Mouse (Mus musculus) E14TG2a.4 (cell line): ENCODE measurements around the gene Gdpd3.

ENCODE experiments used
- H3K27me3 ChIP-seq: 2 replicates; pipeline ENCODE4 v1.6.1; 2014; ENCODE audit warnings: low read length, control low read depth; ENCODE audit not compliant: insufficient read depth
- H3K36me3 ChIP-seq: 2 replicates; pipeline ENCODE4 v1.6.1; 2014; ENCODE audit warnings: low read length, control low read depth; ENCODE audit not compliant: insufficient read depth
- H3K4me1 ChIP-seq: replicated peaks from 2 replicates; pipeline ENCODE4 v1.6.1; 2014; ENCODE audit warnings: low read depth, low read length, control low read depth
- H3K4me3 ChIP-seq: replicated peaks from 2 replicates; pipeline ENCODE4 v1.5.1; 2014; ENCODE audit warnings: mild to moderate bottlenecking, low read length
- H3K9me3 ChIP-seq: 2 replicates; pipeline ENCODE4 v1.6.1; 2014; ENCODE audit warnings: low read length, control low read depth
- CTCF ChIP-seq: conservative IDR thresholded peaks from 2 replicates; pipeline ENCODE4 v1.5.1; 2014; ENCODE audit warnings: low read length
- NANOG ChIP-seq: IDR thresholded peaks from 2 replicates; pipeline ENCODE4 v1.6.1; 2014; ENCODE audit warnings: borderline replicate concordance, low read length, mixed read lengths
- POU5F1 ChIP-seq: IDR thresholded peaks from 2 replicates; pipeline ENCODE4 v1.6.1; 2014; ENCODE audit warnings: low read length, borderline replicate concordance

The Gdpd3 gene

DNA sequence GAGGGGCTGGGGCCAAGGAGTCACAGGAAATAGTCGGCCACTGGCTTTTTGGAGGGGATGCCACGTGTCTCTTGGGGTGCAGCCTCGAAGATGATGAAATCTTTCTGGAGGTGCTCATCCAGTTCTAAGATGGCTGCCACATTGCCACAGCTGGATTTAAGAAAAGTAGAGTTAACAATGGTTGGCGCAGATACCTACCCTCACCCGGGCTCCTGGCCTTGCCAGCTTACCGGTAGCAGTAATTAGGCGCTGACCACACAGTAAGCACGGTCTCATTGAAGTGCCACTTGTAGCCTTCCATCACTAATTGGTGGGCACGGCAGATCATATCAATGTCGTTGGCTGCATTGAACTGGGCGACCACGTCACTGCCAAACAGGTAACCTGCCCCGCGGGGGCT lies 20.0 kb downstream of the Gdpd3 start:
- TF ChIP-seq NANOG (no peak), CTCF (no peak)
- Histone ChIP-seq H3K27me3 (no peaks in the 10 kb centered on the region), H3K4me1 (peaks cover 91% of the 10 kb centered on the region), H3K9me3 (no peaks in the 10 kb centered on the region), H3K4me3 (no peak overlapping the region), H3K36me3 (peaks cover 91% of the 10 kb centered on the region)

DNA sequence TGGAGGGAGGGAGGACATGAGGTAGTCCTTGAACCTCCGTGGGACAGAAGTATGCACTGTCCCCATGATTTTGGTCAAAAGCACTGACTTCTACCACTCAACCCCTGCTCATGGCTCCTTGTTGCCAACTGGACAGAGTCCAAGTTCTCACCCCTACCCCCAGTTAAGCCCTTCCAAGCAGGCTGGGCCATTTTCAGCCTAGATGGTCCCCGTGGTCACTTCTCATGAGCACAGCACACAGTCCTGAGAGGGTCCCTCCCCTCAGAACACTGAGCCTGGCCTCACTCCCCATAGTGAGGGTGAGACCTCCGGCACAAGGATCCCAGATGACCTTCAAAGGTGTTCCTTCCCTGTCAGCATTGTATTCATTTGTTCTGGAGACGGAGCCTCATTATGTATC lies 23.0 kb downstream of the Gdpd3 start:
- H3K9me3 ChIP-seq, result no peaks in the 10 kb centered on the region
- TF ChIP-seq POU5F1, result no peak
- TF ChIP-seq CTCF, result no peak
- TF ChIP-seq NANOG, result no peak
- H3K4me3 ChIP-seq, result 0 out of 2 replicates have a peak overlapping the region, but pooled peaks have one; percentile 8
- H3K27me3 ChIP-seq, result no peaks in the 10 kb centered on the region
- peaks cover 84% of the 10 kb centered on the region for H3K4me1 ChIP-seq
- peaks cover 75% of the 10 kb centered on the region for H3K36me3 ChIP-seq

DNA sequence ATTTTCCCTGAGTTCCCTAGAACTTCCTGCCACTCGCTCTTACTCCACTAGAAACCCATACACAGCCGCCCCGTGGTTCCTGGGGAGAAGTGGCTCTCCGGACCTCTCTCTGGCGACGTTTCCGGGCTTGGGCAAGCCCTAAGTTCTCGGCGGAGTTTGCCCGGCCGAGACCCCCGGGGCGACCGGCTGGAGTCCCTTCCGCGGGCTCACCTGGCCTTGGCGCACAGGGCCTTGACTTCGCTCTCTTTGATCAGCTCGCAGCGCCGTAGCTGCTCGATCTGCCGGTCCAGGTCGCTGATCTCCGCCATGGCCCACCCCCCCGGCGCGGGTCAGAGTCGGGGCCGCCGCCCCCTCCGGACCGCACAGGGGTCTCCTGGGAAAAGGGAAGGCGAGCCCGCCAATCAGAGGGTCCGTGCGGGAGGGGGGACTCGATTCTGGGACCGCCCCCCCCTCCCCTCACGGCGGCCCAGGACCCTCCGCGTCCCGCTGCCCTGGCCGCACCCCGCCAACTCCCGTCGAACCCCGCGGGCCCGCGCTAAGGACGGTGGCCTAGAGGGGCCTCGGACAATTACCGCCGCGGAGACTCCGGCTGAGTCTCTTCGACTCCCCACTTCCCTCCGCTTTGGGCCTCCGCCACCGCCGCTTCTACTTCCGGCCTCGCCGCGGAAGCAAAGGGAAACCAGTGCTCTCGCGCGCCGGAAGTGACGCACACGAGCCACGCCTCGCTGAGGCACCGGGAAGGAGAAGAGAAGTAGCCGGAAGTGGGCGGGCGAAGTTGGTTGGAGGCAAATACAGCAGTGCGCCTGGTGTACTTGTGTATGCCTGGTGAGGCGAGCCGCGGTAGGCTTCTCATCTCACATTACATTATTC lies 26.0 kb downstream of the Gdpd3 start, which contains the start of gene Ppp4c:
TSS of gene Ppp4c (minus strand) at position 646 of the 870 bp plus-strand sequence.
- Histone ChIP-seq H3K4me3 (peak within 1 kb of the TSS; percentile 98), H3K4me1 (peaks cover 83% of the 10 kb centered on the region), H3K9me3 (no peaks in the 10 kb centered on the region), H3K36me3 (peaks cover 75% of the 10 kb centered on the region), H3K27me3 (no peaks in the 10 kb centered on the region)
- TF ChIP-seq NANOG, result no peak
- TF ChIP-seq CTCF, result no peak

DNA sequence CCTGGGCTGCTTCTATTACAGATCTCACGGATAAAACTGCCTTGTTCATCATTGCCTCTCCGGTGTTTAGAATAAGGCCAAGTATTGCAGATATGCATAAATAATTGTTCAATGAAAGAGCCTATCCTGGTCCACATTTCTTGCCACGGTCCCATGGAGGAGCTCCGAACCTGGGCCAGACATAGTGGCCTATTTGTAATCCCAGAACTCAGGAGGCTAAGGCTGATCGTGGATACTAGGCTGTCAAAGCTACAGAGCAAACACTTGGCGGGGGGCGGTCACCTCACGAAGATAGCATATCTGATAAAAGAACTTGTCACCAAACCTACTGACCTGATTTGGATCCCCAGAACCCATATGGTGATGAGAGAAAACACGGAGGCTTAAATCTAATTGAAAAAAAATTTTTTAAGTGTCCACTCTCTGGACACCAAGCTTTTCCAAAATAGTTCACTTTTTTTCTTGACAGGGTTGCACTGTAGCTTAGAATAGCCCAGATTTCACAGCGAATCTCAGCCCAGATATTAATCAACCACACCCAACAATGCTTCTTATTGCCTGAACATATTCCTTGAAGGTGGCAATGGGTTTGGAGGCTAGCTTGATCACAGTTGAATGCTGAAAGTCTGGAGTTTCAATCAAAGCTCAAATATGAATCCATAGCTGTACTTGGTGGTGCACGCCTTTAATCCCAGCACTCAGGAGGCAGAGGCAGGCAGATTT lies 26.7 kb downstream of the Gdpd3 start:
- peaks cover 79% of the 10 kb centered on the region for H3K4me1 ChIP-seq

DNA sequence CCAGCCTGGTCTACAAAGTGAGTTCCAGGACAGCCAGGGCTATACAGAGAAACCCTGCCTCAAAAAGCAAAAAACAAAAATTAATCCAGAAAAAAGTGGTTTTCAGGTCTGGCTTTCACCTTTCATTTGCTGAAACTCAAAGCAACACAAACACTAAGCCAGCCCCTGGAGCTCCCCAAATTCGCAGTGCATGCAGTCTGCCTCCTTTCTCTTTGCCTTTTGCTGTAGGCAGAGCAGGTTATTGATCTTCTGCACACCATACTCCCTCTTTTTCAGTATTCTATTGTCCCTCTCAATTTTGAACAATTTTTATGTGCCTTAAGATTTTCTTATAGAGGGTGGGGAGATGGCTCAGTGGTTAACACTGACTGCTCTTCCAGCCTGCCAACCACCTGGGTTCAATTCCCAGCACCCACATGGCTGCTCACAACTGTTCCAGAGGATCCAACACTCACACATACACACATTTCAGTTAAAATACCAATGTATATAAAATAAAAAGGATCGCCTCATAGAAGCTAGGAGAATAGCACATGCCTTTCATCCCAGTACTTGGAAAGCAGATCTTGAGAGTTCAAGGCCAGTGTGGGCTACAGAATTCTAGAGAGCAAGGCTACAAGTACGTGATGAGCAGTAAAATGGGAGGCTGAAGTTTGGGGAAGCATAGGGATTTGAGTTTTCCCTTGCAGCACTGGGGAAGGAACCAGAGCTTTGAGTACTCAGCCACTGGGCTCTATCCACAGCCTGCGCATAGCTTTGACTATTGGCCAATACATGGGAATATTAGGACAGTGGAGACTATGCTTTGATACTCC lies 27.5 kb downstream of the Gdpd3 start:
- H3K27me3 ChIP-seq, result no peaks in the 10 kb centered on the region
- no peaks in the 10 kb centered on the region for H3K9me3 ChIP-seq
- peak overlapping the region; percentile 98 for H3K4me3 ChIP-seq
- TF ChIP-seq POU5F1 (no peak), CTCF (no peak), NANOG (no peak)
- peaks cover 73% of the 10 kb centered on the region for H3K36me3 ChIP-seq
- peaks cover 72% of the 10 kb centered on the region for H3K4me1 ChIP-seq

More for the DNA sequence above, 26.7 kb downstream of the Gdpd3 start:
- Histone ChIP-seq H3K4me3 (peak overlapping the region; percentile 98), H3K27me3 (no peaks in the 10 kb centered on the region), H3K9me3 (no peaks in the 10 kb centered on the region), H3K36me3 (peaks cover 75% of the 10 kb centered on the region)
- TF ChIP-seq POU5F1, result no peak
- TF ChIP-seq CTCF, result no peak
- TF ChIP-seq NANOG, result no peak

DNA sequence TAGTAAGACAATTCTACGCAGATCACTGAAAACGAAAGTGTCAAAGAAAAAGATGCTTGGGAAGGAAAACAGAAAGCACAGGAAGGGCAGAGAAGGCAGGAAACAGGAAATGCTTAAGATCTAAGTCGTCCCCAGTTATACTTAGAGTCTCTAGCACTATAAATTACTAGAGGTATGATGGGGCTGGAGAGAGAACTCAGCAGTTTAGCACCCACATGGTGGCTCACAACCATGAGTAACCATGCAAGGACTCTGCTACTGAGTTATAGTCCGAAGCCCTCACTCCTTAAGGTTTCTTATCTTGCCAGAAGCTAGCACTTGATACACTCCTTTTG lies 28.1 kb downstream of the Gdpd3 start:
- H3K4me3 ChIP-seq, result no peak overlapping the region
- H3K36me3 ChIP-seq, result peaks cover 68% of the 10 kb centered on the region
- TF ChIP-seq NANOG (no peak), CTCF (no peak), POU5F1 (no peak)
- H3K9me3 ChIP-seq, result no peaks in the 10 kb centered on the region
- H3K4me1 ChIP-seq, result peaks cover 66% of the 10 kb centered on the region
- H3K27me3 ChIP-seq, result no peaks in the 10 kb centered on the region

DNA sequence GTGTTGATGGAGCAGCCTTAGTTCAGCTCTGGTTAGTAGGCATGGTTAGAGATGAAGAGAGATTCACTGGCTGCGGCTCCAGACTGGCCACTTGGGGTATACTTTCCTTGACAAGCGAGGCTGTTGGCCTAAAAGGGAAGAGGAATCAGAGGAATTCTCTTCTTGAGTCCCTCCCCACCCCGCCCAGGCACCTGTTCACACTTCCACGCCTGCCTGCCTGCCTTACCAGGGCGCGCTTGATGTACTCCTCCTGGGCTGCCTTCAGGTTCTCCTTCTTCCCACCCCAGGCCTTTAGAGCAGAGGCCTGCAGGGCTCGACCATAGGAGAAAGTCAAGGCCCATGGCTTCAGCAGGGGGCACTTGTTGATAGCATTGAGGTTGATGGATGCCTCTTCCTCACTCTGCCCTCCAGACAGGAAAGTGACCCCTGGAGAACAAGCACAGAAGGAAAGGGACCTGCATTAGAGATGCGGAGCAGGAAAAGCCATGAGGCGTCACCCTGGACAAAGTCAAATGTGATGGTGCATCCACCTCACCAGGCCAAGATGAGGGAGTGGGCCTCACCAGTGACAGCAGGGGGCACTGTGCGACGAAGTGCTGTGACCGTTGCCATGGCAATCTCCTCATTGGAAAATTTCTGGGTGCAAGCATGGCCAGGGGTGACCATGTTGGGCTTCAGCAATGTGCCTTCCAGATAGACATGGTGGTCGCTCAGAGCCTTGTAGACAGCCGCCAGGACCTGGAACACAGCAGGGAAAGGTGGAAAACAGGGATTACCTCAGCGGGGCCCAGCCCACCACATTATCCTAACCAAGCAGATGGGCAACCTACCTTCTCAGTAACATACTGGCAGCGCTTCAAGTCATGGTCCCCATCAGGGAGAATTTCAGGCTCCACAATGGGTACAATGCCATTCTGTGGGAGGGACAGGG lies 29.5 kb downstream of the Gdpd3 start:
- no peak for TF ChIP-seq NANOG
- no peak for TF ChIP-seq POU5F1
- Histone ChIP-seq H3K36me3 (peaks cover 55% of the 10 kb centered on the region), H3K9me3 (no peaks in the 10 kb centered on the region)

More for the DNA sequence above, 29.5 kb downstream of the Gdpd3 start:
- peaks cover 60% of the 10 kb centered on the region for H3K4me1 ChIP-seq
- H3K27me3 ChIP-seq, result no peaks in the 10 kb centered on the region
- peak overlapping the region; percentile 99 for H3K4me3 ChIP-seq
